Mouse (Mus musculus) lung, adult 2 months (tissue): ENCODE data around the gene Zbed6. TPM values are rescaled to one million over a fixed set of nuclear protein-coding genes. Genes with fewer than 3 reads are reported as not detected.
A peak's percentile ranks its signal among the peaks of the same experiment; 100 is the strongest.
"Not testable (repeated sequence)": the region's sequence is repeated elsewhere in the genome, so short reads cannot be mapped to it uniquely, and the experiment has no call there.

Experiments
- DNase-seq: peaks from one replicate; pipeline ENCODE4 v3.0.0; 2022
- H3K4me1 ChIP-seq: fragments of 200-500 bp; 2 replicates; pipeline ENCODE4 v1.6.1; 2011; ENCODE audit warnings: low read length; ENCODE audit not compliant: control insufficient read depth, insufficient read depth
- H3K4me3 ChIP-seq: fragments of 200-500 bp; replicated peaks from 2 replicates; pipeline ENCODE3; 2011; ENCODE audit warnings: low read depth, mild to moderate bottlenecking, control low read depth, low read length; ENCODE audit errors: extremely low read depth
- CTCF ChIP-seq: fragments of 200-500 bp; IDR thresholded peaks from 2 replicates; pipeline ENCODE4 v1.5.1; 2011; ENCODE audit warnings: mild to moderate bottlenecking, low read length, control low read depth; ENCODE audit not compliant: insufficient read depth
- POLR2A ChIP-seq: fragments of 200-500 bp; IDR thresholded peaks from 2 replicates; pipeline ENCODE4 v1.6.1; 2011; ENCODE audit warnings: low read depth, mild to moderate bottlenecking, control low read depth, low read length, borderline replicate concordance; ENCODE audit errors: extremely low read depth
- WGBS: fragments of 180-500 bp; shearing (Covaris S2); methylation state at CpG from one replicate; pipeline ENCODE4 v1.1.7; 2018; 5-methylcytosine and 5-hydroxymethylcytosine counted together
- polyA plus RNA-seq: library from polyadenylated mRNA; depleted of rRNA; stranded (reverse); fragments of >200 nt; gene quantifications from 2 replicates; pipeline ENCODE4 v1.2.3, GENCODE M21; 2012; rRNA removed

Zbed6 gene
- polyA plus RNA-seq, result 2.0 and 4.6 TPM in 2 replicates

DNA sequence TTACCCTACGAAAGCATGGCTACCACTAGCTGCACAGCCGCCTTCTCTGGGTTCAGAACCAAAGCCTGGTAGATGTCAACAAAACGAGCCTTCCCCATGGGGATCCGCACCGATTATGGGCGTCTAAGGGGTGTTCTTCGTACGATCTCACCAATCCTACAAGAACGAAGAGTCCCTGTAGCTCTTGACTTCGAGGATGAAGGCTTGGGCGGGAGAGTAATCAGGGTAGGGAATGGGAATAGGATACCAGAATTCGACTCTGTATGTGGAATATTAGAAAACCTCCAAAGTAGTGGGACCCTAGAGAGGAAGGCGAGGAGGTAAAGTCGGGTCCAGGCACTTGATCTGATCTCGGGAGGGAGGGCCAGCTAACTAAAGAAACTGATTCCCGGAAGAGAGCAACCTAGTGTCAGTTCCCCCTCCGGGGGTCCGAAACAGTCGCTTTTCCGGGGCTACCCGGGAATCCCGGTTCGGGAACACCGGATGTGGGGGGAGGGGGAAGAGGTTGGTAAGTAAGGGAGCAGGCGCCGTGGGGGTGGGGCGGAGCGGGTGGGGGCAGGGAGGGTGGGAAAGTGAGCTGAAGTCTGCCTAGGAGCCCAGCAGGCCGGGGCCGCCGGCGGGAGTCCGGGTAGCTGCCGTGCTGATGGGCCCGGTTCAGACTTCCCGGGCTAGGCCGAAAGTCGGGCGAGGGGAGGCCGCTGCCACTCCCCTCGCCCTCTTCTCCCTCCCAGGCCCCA is at the start of gene Zbed6:
Zbed6 (minus strand) TSS at position 420 of the 737 bp plus-strand sequence.
- DNase-seq, result peak; percentile 67
- under 1% methylated on average over 39 of the region's 41 CpGs for WGBS
- TF ChIP-seq POLR2A (no peak), CTCF (no peak)
- H3K4me3 ChIP-seq, result peak within 1 kb of the TSS; percentile 72
- H3K4me1 ChIP-seq, result peaks cover 16% of the 10 kb centered on the region

GRCm38 (mm10) chr1:133709292-133709691 is 48.6 kb upstream of the Zbed6 start:
- no peaks in the 10 kb centered on the region for H3K4me1 ChIP-seq
- no peak for DNase-seq
- no peak for TF ChIP-seq POLR2A
- no peak for TF ChIP-seq CTCF
- 80% methylated on average over 3 of the region's 3 CpGs for WGBS
- H3K4me3 ChIP-seq, result no peak overlapping the region

DNA sequence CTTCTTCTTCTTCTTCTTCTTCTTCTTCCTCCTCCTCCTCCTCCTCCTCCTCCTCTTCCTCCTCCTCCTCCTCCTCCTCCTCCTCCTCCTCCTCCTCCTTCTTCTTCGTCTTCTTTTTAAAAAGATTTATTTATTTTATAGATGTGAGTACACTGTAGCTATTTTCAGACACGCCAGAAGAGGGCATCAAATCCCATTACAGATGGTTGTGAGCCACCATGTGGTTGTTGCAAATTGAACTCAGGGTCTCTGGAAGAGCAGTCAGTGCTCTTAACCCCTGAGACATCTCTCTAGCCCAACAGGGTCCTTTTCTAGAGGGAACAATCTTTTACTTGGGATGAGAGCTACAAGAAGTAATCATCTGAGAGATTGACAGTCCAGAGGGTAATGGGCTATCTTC is 41.1 kb upstream of the Zbed6 start:
- H3K4me1 ChIP-seq, DNase-seq, H3K4me3 ChIP-seq: not testable (repeated sequence)
- 5% methylated on average over 2 of the region's 2 CpGs for WGBS
- TF ChIP-seq CTCF, result 0 out of 2 replicates have a peak, but pooled peaks have one; percentile 15

- TF ChIP-seq POLR2A (no peak), CTCF (no peak)
- Histone ChIP-seq H3K4me1 (peaks cover 5% of the 10 kb centered on the region; the same call in 1 of the 2 replicates), H3K4me3 (no peak overlapping the region)
- no peak for DNase-seq
- 91% methylated on average over 12 of the region's 12 CpGs for WGBS
Observed at GRCm38 (mm10) chr1:133697935-133698620, 37.4 kb upstream of the Zbed6 start.

GRCm38 (mm10) chr1:133695901-133696300 is 35.2 kb upstream of the Zbed6 start:
- 27% methylated on average over 7 of the region's 7 CpGs for WGBS
- Histone ChIP-seq H3K4me3 (no peak overlapping the region), H3K4me1 (peaks cover 5% of the 10 kb centered on the region; the same call in 1 of the 2 replicates)
- DNase-seq, result peak; percentile 76
- TF ChIP-seq POLR2A (no peak), CTCF (no peak)

GRCm38 (mm10) chr1:133694876-133695275 is 34.2 kb upstream of the Zbed6 start:
- no peak for DNase-seq
- no peak for TF ChIP-seq CTCF
- no peak for TF ChIP-seq POLR2A
- Histone ChIP-seq H3K4me1 (peaks cover 5% of the 10 kb centered on the region; the same call in 1 of the 2 replicates), H3K4me3 (no peak overlapping the region)
- WGBS, result 55% methylated on average over 1 of the region's 1 CpGs

DNA sequence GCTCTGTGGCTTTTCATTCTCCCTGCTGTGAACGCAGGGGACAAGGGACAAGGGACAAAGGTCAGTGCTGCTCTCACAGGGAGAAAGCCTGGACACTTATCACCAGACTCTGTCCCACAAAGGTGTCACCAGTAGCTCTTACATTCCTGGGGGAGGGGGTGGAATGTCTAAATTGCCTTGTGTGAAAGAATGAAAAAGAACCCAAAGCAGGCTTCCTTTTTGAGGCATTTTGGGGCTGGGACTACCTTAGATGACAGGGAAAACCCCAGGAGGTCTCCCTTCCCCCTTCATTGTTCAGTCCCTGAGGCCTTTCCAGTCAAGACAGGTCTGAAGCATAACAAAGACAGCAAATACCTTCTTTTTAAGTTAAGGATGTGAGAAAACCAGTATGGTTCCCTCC is 33.6 kb upstream of the Zbed6 start:
- Histone ChIP-seq H3K4me1 (peaks cover 5% of the 10 kb centered on the region; the same call in 1 of the 2 replicates), H3K4me3 (no peak overlapping the region)
- DNase-seq, result no peak
- 57% methylated on average over 1 of the region's 1 CpGs for WGBS
- TF ChIP-seq CTCF, result no peak
- TF ChIP-seq POLR2A, result no peak

DNA sequence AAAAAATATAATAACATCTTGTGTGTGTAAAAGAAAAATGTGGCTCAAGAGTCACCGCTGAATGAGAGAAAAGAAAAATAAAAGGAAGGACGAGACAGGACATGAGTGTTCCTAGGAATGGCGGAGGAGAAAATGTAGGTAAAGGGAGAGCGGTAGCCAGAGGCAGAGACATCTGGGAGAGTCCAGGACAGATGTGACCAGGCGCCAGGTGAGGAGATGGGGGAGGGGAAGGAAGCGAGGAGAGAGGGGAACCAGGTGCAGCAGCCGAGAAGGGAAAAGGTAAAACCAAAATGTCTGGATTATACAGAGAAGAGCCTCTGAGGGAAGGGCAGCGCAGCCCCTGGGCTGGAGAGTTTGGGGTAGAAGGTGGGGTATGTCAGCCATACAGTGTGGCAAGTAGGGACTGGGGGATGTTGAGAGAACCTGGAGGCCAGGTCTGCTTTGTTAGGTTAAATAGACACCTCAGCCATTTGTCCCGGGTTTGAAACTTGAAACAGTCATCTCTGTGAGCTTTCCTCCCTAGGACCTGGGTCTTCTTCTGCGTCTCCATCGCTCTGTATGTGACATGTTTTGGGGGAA is 32.9 kb upstream of the Zbed6 start:
- WGBS, result 78% methylated on average over 11 of the region's 11 CpGs
- no peak for TF ChIP-seq POLR2A
- TF ChIP-seq CTCF, result no peak
- Histone ChIP-seq H3K4me3 (no peak overlapping the region), H3K4me1 (peaks cover 5% of the 10 kb centered on the region; the same call in 1 of the 2 replicates)
- DNase-seq, result no peak

- Histone ChIP-seq H3K4me3 (no peak overlapping the region), H3K4me1 (peaks cover 5% of the 10 kb centered on the region; the same call in 1 of the 2 replicates)
- DNase-seq, result no peak
- WGBS, result 51% methylated on average over 4 of the region's 4 CpGs
- TF ChIP-seq CTCF (no peak), POLR2A (no peak)
Observed at GRCm38 (mm10) chr1:133692195-133692594, 31.5 kb upstream of the Zbed6 start.
